Mouse (Mus musculus) myocyte (in vitro differentiated cells): ENCODE results near the gene Ube2d1. TPM values are rescaled to one million over a fixed set of nuclear protein-coding genes. Genes with fewer than 3 reads are reported as not detected.

Experiments
- H3K27me3 ChIP-seq: one replicate; pipeline ENCODE4 v1.6.1; 2011; ENCODE audit not compliant: control insufficient read depth, insufficient read depth, insufficient read length
- H3K36me3 ChIP-seq: one replicate; pipeline ENCODE4 v1.6.1; 2011; ENCODE audit not compliant: control insufficient read depth, insufficient read depth
- H3K4me2 ChIP-seq: one replicate; pipeline ENCODE4 v1.6.1; 2011; ENCODE audit warnings: low read depth, control low read depth
- H3K4me3 ChIP-seq: one replicate; pipeline ENCODE4 v1.5.1; 2011; ENCODE audit warnings: mild to moderate bottlenecking, control low read depth, moderate library complexity
- H3K79me2 ChIP-seq: one replicate; pipeline ENCODE4 v1.6.1; 2011; ENCODE audit not compliant: control insufficient read depth, insufficient read depth
- H3ac ChIP-seq: one replicate; pipeline ENCODE4 v1.6.1; 2011; ENCODE audit not compliant: control insufficient read depth, insufficient read length
- CEBPB ChIP-seq: IDR thresholded peaks from 2 replicates; pipeline ENCODE4 v1.6.1; 2011; ENCODE audit warnings: mild to moderate bottlenecking, moderate library complexity; ENCODE audit not compliant: poor library complexity, insufficient read depth, severe bottlenecking
- E2F4 ChIP-seq: IDR thresholded peaks from one replicate; pipeline ENCODE4 v1.6.1; 2011; ENCODE audit warnings: mild to moderate bottlenecking, control low read depth, moderate library complexity; ENCODE audit not compliant: insufficient read depth
- MAX ChIP-seq: IDR thresholded peaks from one replicate; pipeline ENCODE4 v1.6.1; 2011; ENCODE audit warnings: low read depth, mild to moderate bottlenecking, control low read depth
- MYOD1 ChIP-seq, 3 experiments: IDR thresholded peaks; one replicate each; pipeline ENCODE4 v1.6.1; 2011; ENCODE audit warnings: control low read depth in 2 of 3, low read depth in 2 of 3, mild to moderate bottlenecking in 2 of 3, moderate library complexity in 1 of 3; ENCODE audit not compliant: insufficient read length in 2 of 3, control insufficient read depth in 1 of 3
- MYOG ChIP-seq, 3 experiments: IDR thresholded peaks; one replicate each; pipeline ENCODE4 v1.6.1; 2011; ENCODE audit warnings: control low read depth in 2 of 3, low read depth in 2 of 3, mild to moderate bottlenecking in 2 of 3; ENCODE audit not compliant: insufficient read length in 2 of 3, control insufficient read depth in 1 of 3, insufficient read depth in 1 of 3
- POLR2A ChIP-seq: IDR thresholded peaks from one replicate; pipeline ENCODE4 v1.6.1; 2011; ENCODE audit warnings: low read depth, mild to moderate bottlenecking, control low read depth, moderate library complexity; ENCODE audit not compliant: insufficient read length
- POLR2AphosphoS2 ChIP-seq: IDR thresholded peaks from one replicate; pipeline ENCODE4 v1.6.1; 2011; ENCODE audit warnings: low read depth, control low read depth; ENCODE audit not compliant: insufficient read length
- REST ChIP-seq: IDR thresholded peaks from one replicate; pipeline ENCODE4 v1.6.1; 2011; ENCODE audit warnings: mild to moderate bottlenecking, control low read depth, moderate library complexity; ENCODE audit not compliant: insufficient read depth, insufficient read length
- SRF ChIP-seq: IDR thresholded peaks from one replicate; pipeline ENCODE4 v1.6.1; 2011; ENCODE audit warnings: low read depth; ENCODE audit not compliant: control insufficient read depth, insufficient read length
- TCF12 ChIP-seq: IDR thresholded peaks from one replicate; pipeline ENCODE4 v1.6.1; 2011; ENCODE audit warnings: mild to moderate bottlenecking, control low read depth; ENCODE audit not compliant: poor library complexity, insufficient read depth, severe bottlenecking
- TCF3 ChIP-seq: IDR thresholded peaks from one replicate; pipeline ENCODE4 v1.6.1; 2011; ENCODE audit warnings: low read depth, control low read depth; ENCODE audit not compliant: insufficient read length
- USF1 ChIP-seq: IDR thresholded peaks from one replicate; pipeline ENCODE4 v1.6.1; 2011; ENCODE audit warnings: low read depth, mild to moderate bottlenecking, control low read depth, moderate library complexity
- polyA plus RNA-seq: library from polyadenylated mRNA; unstranded; fragments of >200 nt; fragmentation: generic; extraction: Trizol; gene quantifications from one replicate; pipeline ENCODE4 v1.2.1, GENCODE M21; 2012; ENCODE audit warnings: missing spikeins

Gene Ube2d1
- polyA plus RNA-seq, 1 experiment: 69.3 TPM

DNA sequence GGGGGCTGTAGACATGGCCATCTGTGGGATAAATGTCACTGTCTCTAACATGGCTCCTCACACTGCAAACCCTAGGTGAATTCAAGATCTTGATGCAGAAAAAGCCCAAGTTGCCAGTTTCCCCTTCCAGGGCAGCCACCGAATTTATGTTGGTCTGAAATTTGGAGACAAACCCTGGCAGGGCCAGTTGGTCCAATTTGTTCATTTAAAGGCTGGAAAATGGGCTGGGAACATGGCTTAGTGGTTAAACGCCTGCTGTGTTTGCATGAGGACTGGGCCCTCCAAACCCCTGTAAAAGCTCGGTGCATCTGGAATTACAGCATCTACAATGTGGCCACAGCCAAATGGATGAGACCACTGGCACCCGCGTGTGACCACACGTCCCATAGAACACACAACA, 44.2 kb upstream of the Ube2d1 start:
- Histone ChIP-seq H3K36me3 (peaks cover 15% of the 10 kb centered on the region), H3ac (no peak overlapping the region), H3K27me3 (no peaks in the 10 kb centered on the region), H3K79me2 (no peaks in the 10 kb centered on the region), H3K4me2 (no peak overlapping the region), H3K4me3 (no peak overlapping the region)
- TF ChIP-seq E2F4: no peak
- no peak for TF ChIP-seq POLR2AphosphoS2
- no peak for TF ChIP-seq SRF
- no peak for TF ChIP-seq POLR2A
- no peak for TF ChIP-seq MYOG (IDR thresholded peaks at IDR 0.05; ENCODE audit: control insufficient read depth in 1 of 3, insufficient read depth in 1 of 3, insufficient read length in 2 of 3, low read depth in 2 of 3)
- no peak for TF ChIP-seq REST
- no peak for TF ChIP-seq TCF3
- TF ChIP-seq USF1: no peak
- no peak for TF ChIP-seq CEBPB
- no peak for TF ChIP-seq MAX
- no peak for TF ChIP-seq MYOD1 (IDR thresholded peaks at IDR 0.05; ENCODE audit: control insufficient read depth in 1 of 3, insufficient read length in 2 of 3, low read depth in 2 of 3)
- no peak for TF ChIP-seq TCF12

DNA sequence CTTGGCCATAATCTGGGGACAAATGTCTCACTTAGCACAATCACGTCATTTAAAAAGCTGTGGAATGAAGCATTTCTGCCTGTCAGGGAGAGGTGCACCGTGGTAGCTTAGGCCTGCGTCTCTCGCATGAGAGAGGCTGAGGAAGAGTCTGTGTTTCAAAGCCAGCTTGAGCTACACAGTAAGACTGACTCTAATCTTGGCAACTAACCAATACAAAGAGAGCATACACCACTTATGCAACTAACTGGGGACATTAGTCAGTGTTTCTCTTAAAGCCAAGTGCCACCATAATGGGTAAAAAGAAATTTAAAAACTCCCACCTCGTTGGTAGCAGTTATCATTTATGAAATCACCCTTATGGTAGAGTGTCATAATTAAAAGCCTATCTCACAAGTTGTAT, 43.8 kb upstream of the Ube2d1 start:
- no peak for TF ChIP-seq REST
- no peak for TF ChIP-seq MYOD1 (IDR thresholded peaks at IDR 0.05; ENCODE audit: control insufficient read depth in 1 of 3, insufficient read length in 2 of 3, low read depth in 2 of 3)
- TF ChIP-seq POLR2AphosphoS2: no peak
- TF ChIP-seq USF1: no peak
- TF ChIP-seq CEBPB: no peak
- TF ChIP-seq POLR2A: no peak
- no peak for TF ChIP-seq TCF12
- Histone ChIP-seq H3K4me2 (no peak overlapping the region), H3K79me2 (no peaks in the 10 kb centered on the region), H3ac (no peak overlapping the region), H3K27me3 (no peaks in the 10 kb centered on the region), H3K4me3 (no peak overlapping the region), H3K36me3 (peaks cover 15% of the 10 kb centered on the region)

DNA sequence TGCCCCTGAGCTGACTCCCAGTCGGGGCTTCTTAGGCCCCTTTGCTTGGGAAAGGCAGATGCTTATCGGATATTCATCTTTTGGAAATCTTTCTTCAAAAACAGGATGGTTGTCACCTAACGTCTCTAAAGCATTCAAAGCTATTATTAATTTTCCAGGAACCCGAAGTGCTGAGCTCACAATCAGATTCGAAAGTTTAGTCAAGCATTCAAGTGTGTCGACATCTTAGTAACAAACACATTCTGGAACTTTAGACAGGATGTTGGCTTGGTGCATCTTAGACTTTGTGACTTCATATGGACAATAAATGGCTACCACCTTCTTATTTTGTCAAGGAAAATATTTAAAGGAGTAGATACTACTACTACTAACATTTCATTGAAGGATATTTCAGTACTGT, 43.3 kb upstream of the Ube2d1 start:
- Histone ChIP-seq H3ac (no peak overlapping the region), H3K4me2 (no peak overlapping the region), H3K36me3 (peaks cover 14% of the 10 kb centered on the region), H3K27me3 (no peaks in the 10 kb centered on the region), H3K4me3 (no peak overlapping the region), H3K79me2 (no peaks in the 10 kb centered on the region)
- no peak for TF ChIP-seq SRF
- no peak for TF ChIP-seq POLR2AphosphoS2
- TF ChIP-seq MYOG (IDR thresholded peaks at IDR 0.05; ENCODE audit: control insufficient read depth in 1 of 3, insufficient read depth in 1 of 3, insufficient read length in 2 of 3, low read depth in 2 of 3): no peak
- no peak for TF ChIP-seq CEBPB
- TF ChIP-seq MYOD1 (IDR thresholded peaks at IDR 0.05; ENCODE audit: control insufficient read depth in 1 of 3, insufficient read length in 2 of 3, low read depth in 2 of 3): no peak

DNA sequence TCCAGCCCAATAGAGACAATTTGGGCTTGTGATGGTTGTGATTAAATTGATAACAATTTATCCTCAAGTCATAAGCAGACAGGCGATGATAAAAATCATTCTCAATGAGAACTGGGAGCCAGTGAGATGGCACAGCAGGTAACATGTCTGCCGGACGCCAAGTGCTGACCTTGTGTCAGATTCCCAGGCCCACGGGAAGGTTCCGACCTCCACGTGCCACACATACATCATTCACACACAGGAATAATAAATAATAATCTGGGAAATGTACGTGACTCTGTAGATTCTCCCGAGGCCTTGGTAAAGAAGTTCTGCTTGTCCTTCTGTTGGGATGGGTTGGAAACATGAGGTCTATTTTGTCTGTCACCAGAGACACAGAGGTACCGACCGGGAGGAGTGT, 42.3 kb upstream of the Ube2d1 start:
- TF ChIP-seq POLR2AphosphoS2 (no peak), USF1 (no peak), MYOD1 (IDR thresholded peaks at IDR 0.05; ENCODE audit: control insufficient read depth in 1 of 3, insufficient read length in 2 of 3, low read depth in 2 of 3) (no peak), POLR2A (no peak), TCF12 (no peak), TCF3 (no peak), MAX (no peak), MYOG (IDR thresholded peaks at IDR 0.05; ENCODE audit: control insufficient read depth in 1 of 3, insufficient read depth in 1 of 3, insufficient read length in 2 of 3, low read depth in 2 of 3) (no peak), CEBPB (no peak), SRF (no peak), REST (no peak), E2F4 (no peak)
- Histone ChIP-seq H3K36me3 (peaks cover 9% of the 10 kb centered on the region), H3K4me3 (no peak overlapping the region), H3K4me2 (no peak overlapping the region), H3K79me2 (no peaks in the 10 kb centered on the region), H3K27me3 (no peaks in the 10 kb centered on the region), H3ac (no peak overlapping the region)

DNA sequence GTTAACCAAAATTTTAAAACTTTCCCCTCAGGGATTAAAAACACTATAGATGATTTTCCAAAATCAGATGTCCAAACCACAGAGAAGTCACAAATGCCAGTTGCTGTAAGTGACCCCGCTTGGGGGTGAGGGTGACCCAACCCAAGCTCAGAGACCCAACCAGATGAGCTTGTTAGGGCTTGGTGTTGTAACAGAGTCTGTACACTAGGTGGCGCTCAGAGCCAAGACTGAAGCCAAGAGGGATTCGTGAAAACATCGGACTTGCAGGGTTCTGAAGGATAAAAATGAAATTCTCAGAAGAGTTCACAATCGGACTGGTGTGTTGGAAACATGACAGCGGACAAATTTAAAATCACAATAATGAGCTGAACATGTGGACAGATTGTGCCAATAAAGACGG, 41.7 kb upstream of the Ube2d1 start:
- H3K36me3 ChIP-seq: peaks cover 9% of the 10 kb centered on the region
- H3K4me3 ChIP-seq: no peak overlapping the region
- no peak overlapping the region for H3ac ChIP-seq
- H3K27me3 ChIP-seq: no peaks in the 10 kb centered on the region
- H3K4me2 ChIP-seq: no peak overlapping the region
- no peak for TF ChIP-seq POLR2A
- no peak for TF ChIP-seq MAX
- no peak for TF ChIP-seq POLR2AphosphoS2
- TF ChIP-seq E2F4: no peak
- no peak for TF ChIP-seq SRF
- TF ChIP-seq MYOG (IDR thresholded peaks at IDR 0.05; ENCODE audit: control insufficient read depth in 1 of 3, insufficient read depth in 1 of 3, insufficient read length in 2 of 3, low read depth in 2 of 3): no peak
- no peak for TF ChIP-seq REST
- no peak for TF ChIP-seq TCF12
- no peak for TF ChIP-seq CEBPB
- no peak for TF ChIP-seq MYOD1 (IDR thresholded peaks at IDR 0.05; ENCODE audit: control insufficient read depth in 1 of 3, insufficient read length in 2 of 3, low read depth in 2 of 3)
- no peak for TF ChIP-seq USF1
- TF ChIP-seq TCF3: no peak
- H3K79me2 ChIP-seq: no peaks in the 10 kb centered on the region
